Mouse (Mus musculus) heart, embryonic 14.5 days (tissue): ENCODE results near the gene Papss2. TPM values are rescaled to one million over a fixed set of nuclear protein-coding genes. Genes with fewer than 3 reads are reported as not detected.
A peak's percentile ranks its signal among the peaks of the same experiment; 100 is the strongest.

Experiments used
- ATAC-seq: fragments of 200-750 bp; cut with Nextera tagmentation; 2 replicates; pipeline ENCODE4 v1.8.0; 2017; ENCODE audit warnings: low read depth, moderate TSS enrichment; ENCODE audit not compliant: insufficient number of reproducible peaks, insufficient read depth, low FRiP score
- H3K27ac ChIP-seq, 2 experiments: fragments of 200-500 bp in 1 of 2; fragments of 300-500 bp in 1 of 2; sonication (generic) in 1 of 2; replicated peaks in 1 of 2; 2 replicates each; pipeline ENCODE4 v1.5.1; 2012 to 2014; ENCODE audit warnings: low read depth in 2 of 2, low read length in 2 of 2, control low read depth in 1 of 2, mild to moderate bottlenecking in 1 of 2, mixed read lengths in 1 of 2; ENCODE audit not compliant: control insufficient read depth in 1 of 2, insufficient read depth in 1 of 2
- H3K27me3 ChIP-seq: fragments of 300-500 bp; sonication (generic); 2 replicates; pipeline ENCODE4 v1.6.1; 2014; ENCODE audit warnings: mild to moderate bottlenecking, low read length, control low read depth; ENCODE audit not compliant: control insufficient read depth, insufficient read depth
- H3K36me3 ChIP-seq: fragments of 300-500 bp; sonication (generic); 2 replicates; pipeline ENCODE4 v1.6.1; 2014; ENCODE audit warnings: mild to moderate bottlenecking, control low read depth, low read length, mixed read lengths; ENCODE audit not compliant: control insufficient read depth, insufficient read depth
- H3K4me1 ChIP-seq, 2 experiments: fragments of 200-500 bp in 1 of 2; fragments of 300-500 bp in 1 of 2; sonication (generic) in 1 of 2; 2 replicates each; pipeline ENCODE4 v1.6.1; 2012 to 2014; ENCODE audit warnings: low read length in 2 of 2, control low read depth in 1 of 2, mixed read lengths in 1 of 2; ENCODE audit not compliant: control insufficient read depth in 2 of 2, insufficient read depth in 2 of 2
- H3K4me2 ChIP-seq: fragments of 300-500 bp; sonication (generic); 2 replicates; pipeline ENCODE4 v1.6.1; 2014; ENCODE audit warnings: mild to moderate bottlenecking, low read length
- H3K4me3 ChIP-seq, 2 experiments: fragments of 200-500 bp in 1 of 2; fragments of 300-500 bp in 1 of 2; sonication (generic) in 1 of 2; 2 replicates each; pipeline ENCODE4 v1.5.1; 2012 to 2014; ENCODE audit warnings: low read length in 2 of 2, mild to moderate bottlenecking in 2 of 2, control low read depth in 1 of 2, low read depth in 1 of 2, moderate library complexity in 1 of 2; ENCODE audit not compliant: control insufficient read depth in 1 of 2, insufficient read depth in 1 of 2
- H3K9ac ChIP-seq: fragments of 300-500 bp; sonication (generic); 2 replicates; pipeline ENCODE4 v1.6.1; 2014; ENCODE audit warnings: mild to moderate bottlenecking, low read length
- H3K9me3 ChIP-seq: fragments of 300-500 bp; sonication (generic); 2 replicates; pipeline ENCODE4 v1.6.1; 2016; ENCODE audit warnings: low read length, control low read depth; ENCODE audit not compliant: control insufficient read depth
- WGBS: fragments of 180-500 bp; shearing (Covaris S2); extraction: QIAGEN DNeasy Blood & Tissue Kit; methylation state at CpG from one replicate; pipeline ENCODE4 v1.1.7; 2014; 5-methylcytosine and 5-hydroxymethylcytosine counted together
- polyA plus RNA-seq: library from polyadenylated mRNA; unstranded; fragments of >200 nt; fragmentation: Nextera tagmentation; extraction: Ambion mirVana; gene quantifications from 2 replicates; pipeline ENCODE4 v1.2.1, GENCODE M21; 2014

The Papss2 gene
- polyA plus RNA-seq, 1 experiment from 2014 or later = 10.3 TPM

DNA sequence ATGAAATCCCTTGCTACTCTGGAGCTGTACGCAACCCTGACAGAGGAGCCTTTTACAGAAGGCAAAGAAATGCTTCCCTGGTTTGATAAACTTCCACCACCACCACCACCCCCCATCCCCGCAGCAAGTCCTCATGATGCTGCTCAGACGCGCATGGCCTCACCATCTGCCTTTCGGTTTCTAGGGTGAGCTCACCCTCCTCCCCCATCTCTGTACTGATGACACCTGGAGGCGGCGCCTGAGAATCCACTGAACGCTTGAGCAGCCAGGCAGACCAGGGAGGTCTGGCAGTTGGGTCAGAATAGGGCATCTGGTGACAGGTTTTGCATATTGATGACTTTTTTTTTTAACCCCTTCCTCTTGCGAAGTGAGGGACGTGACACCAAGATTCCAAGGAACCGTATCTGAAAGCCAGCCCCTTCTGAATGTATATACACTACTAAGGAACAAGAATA, 117.0 kb downstream of the Papss2 start:
- WGBS = under 1% methylated on average over 11 of the region's 11 CpGs
- peak overlapping the region; percentile 86 for H3K9ac ChIP-seq
- peaks cover 0 to 8% of the 10 kb centered on the region in 2 experiments; a peak in 2 of 4 replicates for H3K4me1 ChIP-seq
- H3K27ac ChIP-seq = peak overlapping the region; percentile 52 to 82; a peak in 3 of 4 replicates
- 0 out of 2 replicates have a peak, but pooled peaks cover 6% of the 10 kb centered on the region for H3K36me3 ChIP-seq
- no peaks in the 10 kb centered on the region for H3K27me3 ChIP-seq
- peak; percentile 75 for ATAC-seq
- no peaks in the 10 kb centered on the region for H3K9me3 ChIP-seq
- peak overlapping the region; percentile 67 to 93 for H3K4me3 ChIP-seq
- peak overlapping the region; percentile 89 for H3K4me2 ChIP-seq

DNA sequence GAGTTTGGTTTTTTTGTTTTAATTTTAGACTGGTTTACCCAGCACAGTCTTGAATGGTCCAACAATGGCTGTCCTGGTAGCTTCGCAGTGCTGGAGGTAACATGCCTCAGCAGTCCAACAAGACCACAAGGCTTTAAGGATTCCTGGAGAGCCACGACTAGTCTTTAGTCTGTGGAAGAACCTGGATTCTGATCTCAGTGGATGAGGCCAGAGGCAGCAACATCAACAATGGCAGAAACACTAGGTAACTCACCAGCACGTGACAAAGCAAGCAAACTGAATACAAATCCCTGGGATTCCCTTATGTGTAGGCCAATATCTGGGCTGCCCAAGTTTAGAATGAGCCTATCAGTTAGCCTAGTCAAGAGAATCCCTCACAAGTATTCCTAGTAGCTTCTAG, 117.9 kb downstream of the Papss2 start:
- Histone ChIP-seq H3K36me3 (0 out of 2 replicates have a peak, but pooled peaks cover 6% of the 10 kb centered on the region), H3K9me3 (no peaks in the 10 kb centered on the region), H3K4me1 (peaks cover 0 to 8% of the 10 kb centered on the region in 2 experiments; a peak in 2 of 4 replicates), H3K4me2 (no peak overlapping the region), H3K9ac (no peak overlapping the region), H3K27ac (no peak overlapping the region), H3K4me3 (no peak overlapping the region), H3K27me3 (no peaks in the 10 kb centered on the region)
- WGBS = 75% methylated on average over 3 of the region's 3 CpGs
- ATAC-seq = no peak

DNA sequence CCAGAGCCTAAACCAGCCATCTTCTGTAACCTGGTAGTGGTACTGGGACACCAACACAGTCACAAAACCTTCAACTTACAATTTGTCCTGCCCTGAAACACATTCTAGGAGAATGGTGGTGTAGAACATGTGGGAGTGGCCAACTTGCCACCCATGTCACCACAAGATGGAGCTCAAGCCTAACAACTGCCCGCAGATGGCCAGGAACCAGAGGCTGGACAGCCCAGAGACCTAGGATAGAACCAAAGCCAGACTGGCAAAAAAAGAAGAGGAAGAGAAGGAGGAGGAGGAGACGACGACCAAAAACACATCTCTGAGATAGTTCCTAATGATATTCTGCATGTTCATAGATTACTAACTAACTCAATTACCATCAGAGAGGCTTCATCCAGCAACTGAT, 119.6 kb downstream of the Papss2 start:
- Histone ChIP-seq H3K27ac (no peak overlapping the region), H3K4me3 (no peak overlapping the region), H3K9ac (no peak overlapping the region), H3K4me1 (peaks cover 0 to 8% of the 10 kb centered on the region in 2 experiments; a peak in 2 of 4 replicates), H3K27me3 (no peaks in the 10 kb centered on the region), H3K36me3 (no peaks in the 10 kb centered on the region), H3K9me3 (no peaks in the 10 kb centered on the region), H3K4me2 (no peak overlapping the region)
- no peak for ATAC-seq
- WGBS = 10% methylated on average over 3 of the region's 3 CpGs

- no peaks in the 10 kb centered on the region for H3K9me3 ChIP-seq
- no peak for ATAC-seq
- H3K4me1 ChIP-seq = peaks cover 0 to 7% of the 10 kb centered on the region in 2 experiments; a peak in 2 of 4 replicates
- H3K4me2 ChIP-seq = no peak overlapping the region
- no peaks in the 10 kb centered on the region for H3K36me3 ChIP-seq
- no peak overlapping the region for H3K9ac ChIP-seq
- H3K4me3 ChIP-seq = no peak overlapping the region
- no peaks in the 10 kb centered on the region for H3K27me3 ChIP-seq
- H3K27ac ChIP-seq = no peak overlapping the region
Observed at GRCm38 (mm10) chr19:32715681-32716080, 120.1 kb downstream of the Papss2 start.

Other genes starting within 250 kb of the Papss2 start
- gene Sgms1, start 206.1 kb upstream of the Papss2 start, polyA plus RNA-seq = 41.3 and 43.9 TPM in 2 replicates
- 73.3 and 79.7 TPM in 2 replicates for gene Rpl9-ps6, start 129.2 kb upstream of the Papss2 start, polyA plus RNA-seq
- gene Minpp1, start 110.0 kb upstream of the Papss2 start, polyA plus RNA-seq = 54.1 and 57.2 TPM in 2 replicates
- 65.0 and 71.8 TPM in 2 replicates for gene Atad1, start 144.0 kb downstream of the Papss2 start, polyA plus RNA-seq
- 7.7 and 10.8 TPM in 2 replicates for gene Pten, start 161.7 kb downstream of the Papss2 start, polyA plus RNA-seq